Mouse (Mus musculus) MEL (cell line): Measurements from ENCODE around the gene Strap. TPM values are rescaled to one million over a fixed set of nuclear protein-coding genes. Genes with fewer than 3 reads are reported as not detected.

Source experiments
- DNase-seq: peaks from one replicate; pipeline ENCODE4 v3.0.0; 2011; ENCODE audit warnings: low read depth, low spot score
- H3K27ac ChIP-seq: 2 replicates; pipeline ENCODE4 v1.5.1; 2012; ENCODE audit warnings: low read depth, mild to moderate bottlenecking, control low read depth, low read length, moderate library complexity; ENCODE audit not compliant: control insufficient read depth
- H3K27me3 ChIP-seq, 2 experiments: fragments of 150-350 bp in 1 of 2; sonication (generic) in 1 of 2; 2 replicates each; pipeline ENCODE4 v1.6.1; 2012; ENCODE audit warnings: low read length in 2 of 2, mild to moderate bottlenecking in 2 of 2, improper control_type of control experiment in 1 of 2, moderate library complexity in 1 of 2; ENCODE audit not compliant: insufficient read depth in 2 of 2, control insufficient read depth in 1 of 2
- H3K36me3 ChIP-seq, 2 experiments: 2 replicates each; pipeline ENCODE4 v1.6.1; 2012 to 2014; ENCODE audit warnings: low read length in 2 of 2, improper control_type of control experiment in 1 of 2, inconsistent platforms in 1 of 2, mild to moderate bottlenecking in 1 of 2; ENCODE audit not compliant: insufficient read depth in 2 of 2, control insufficient read depth in 1 of 2
- H3K4me1 ChIP-seq, 2 experiments: fragments of 150-350 bp in 1 of 2; sonication (generic) in 1 of 2; 2 replicates each; pipeline ENCODE4 v1.6.1; 2012; ENCODE audit warnings: low read length in 2 of 2, improper control_type of control experiment in 1 of 2, mild to moderate bottlenecking in 1 of 2; ENCODE audit not compliant: insufficient read depth in 2 of 2, control insufficient read depth in 1 of 2
- H3K4me3 ChIP-seq, 2 experiments: fragments of 150-350 bp in 1 of 2; sonication (generic) in 1 of 2; 2 replicates each; pipeline ENCODE4 v1.5.1; 2012; ENCODE audit warnings: low read depth in 2 of 2, low read length in 2 of 2, mild to moderate bottlenecking in 2 of 2, moderate library complexity in 2 of 2, control low read depth in 1 of 2, improper control_type of control experiment in 1 of 2; ENCODE audit not compliant: control insufficient read depth in 1 of 2, insufficient read depth in 1 of 2
- H3K79me2 ChIP-seq: 2 replicates; pipeline ENCODE4 v1.6.1; 2012; ENCODE audit warnings: mild to moderate bottlenecking, low read length, moderate library complexity; ENCODE audit not compliant: control insufficient read depth, poor library complexity, insufficient read depth
- H3K9ac ChIP-seq: 2 replicates; pipeline ENCODE4 v1.6.1; 2012; ENCODE audit warnings: low read depth, mild to moderate bottlenecking, control low read depth, low read length, moderate library complexity; ENCODE audit not compliant: control insufficient read depth, poor library complexity, severe bottlenecking
- H3K9me3 ChIP-seq: fragments of 150-350 bp; sonication (generic); replicated peaks from 2 replicates; pipeline ENCODE4 v1.6.1; 2012; ENCODE audit warnings: mild to moderate bottlenecking, low read length, improper control_type of control experiment, moderate library complexity; ENCODE audit not compliant: insufficient read depth
- CHD1 ChIP-seq: IDR thresholded peaks from 2 replicates; pipeline ENCODE4 v1.6.1; 2012; ENCODE audit warnings: low read depth, mild to moderate bottlenecking, inconsistent platforms, low read length, improper control_type of control experiment
- CTCF ChIP-seq, 3 experiments: IDR thresholded peaks in 2 of 3; conservative IDR thresholded peaks in 1 of 3; 2 replicates each; pipeline ENCODE4 v1.5.1; 2011 to 2012; ENCODE audit warnings: low read length in 3 of 3, low read depth in 2 of 3, mild to moderate bottlenecking in 2 of 3, improper control_type of control experiment in 1 of 3, inconsistent platforms in 1 of 3, mixed read lengths in 1 of 3, moderate library complexity in 1 of 3; ENCODE audit not compliant: control insufficient read depth in 1 of 3, insufficient read depth in 1 of 3, poor library complexity in 1 of 3, severe bottlenecking in 1 of 3
- E2F4 ChIP-seq: IDR thresholded peaks from 2 replicates; pipeline ENCODE4 v1.6.1; 2011; ENCODE audit warnings: low read depth, low read length, improper control_type of control experiment, borderline replicate concordance
- ELF1 ChIP-seq: IDR thresholded peaks from 2 replicates; pipeline ENCODE4 v1.6.1; 2014; ENCODE audit warnings: low read depth, mild to moderate bottlenecking, inconsistent platforms, low read length, improper control_type of control experiment, moderate library complexity
- EP300 ChIP-seq, 2 experiments: IDR thresholded peaks; 2 replicates each; pipeline ENCODE4 v1.6.1; 2011; ENCODE audit warnings: improper control_type of control experiment in 2 of 2, low read length in 2 of 2, low read depth in 1 of 2, mild to moderate bottlenecking in 1 of 2
- ETS1 ChIP-seq: IDR thresholded peaks from 2 replicates; pipeline ENCODE4 v1.6.1; 2012; ENCODE audit warnings: low read depth, mild to moderate bottlenecking, inconsistent platforms, low read length, improper control_type of control experiment, moderate library complexity
- GATA1 ChIP-seq: IDR thresholded peaks from 2 replicates; pipeline ENCODE4 v1.6.1; 2011; ENCODE audit warnings: low read depth, low read length, improper control_type of control experiment
- MAFK ChIP-seq: IDR thresholded peaks from 2 replicates; pipeline ENCODE4 v1.6.1; 2011; ENCODE audit warnings: low read depth, mild to moderate bottlenecking, low read length, improper control_type of control experiment, borderline replicate concordance
- MXI1 ChIP-seq: IDR thresholded peaks from 2 replicates; pipeline ENCODE4 v1.6.1; 2011; ENCODE audit warnings: mild to moderate bottlenecking, low read depth, low read length, improper control_type of control experiment
- MYC ChIP-seq: IDR thresholded peaks from 2 replicates; pipeline ENCODE4 v1.6.1; 2011; ENCODE audit warnings: low read depth, mild to moderate bottlenecking, low read length, improper control_type of control experiment, moderate library complexity
- NELFE ChIP-seq: IDR thresholded peaks from 2 replicates; pipeline ENCODE4 v1.6.1; 2011; ENCODE audit warnings: low read depth, low read length, improper control_type of control experiment
- POLR2AphosphoS5 ChIP-seq: IDR thresholded peaks from 2 replicates; pipeline ENCODE4 v1.6.1; 2012; ENCODE audit warnings: low read depth, borderline replicate concordance, mild to moderate bottlenecking, inconsistent platforms, low read length, moderate library complexity, mixed read lengths
- RAD21 ChIP-seq: IDR thresholded peaks from 2 replicates; pipeline ENCODE4 v1.6.1; 2011; ENCODE audit warnings: mild to moderate bottlenecking, low read depth, low read length, improper control_type of control experiment
- SMC3 ChIP-seq: IDR thresholded peaks from 2 replicates; pipeline ENCODE4 v1.6.1; 2011; ENCODE audit warnings: low read depth, low read length, improper control_type of control experiment
- TAL1 ChIP-seq: IDR thresholded peaks from 2 replicates; pipeline ENCODE4 v1.6.1; 2012; ENCODE audit warnings: mild to moderate bottlenecking, inconsistent platforms, low read length, moderate library complexity, mixed read lengths
- TCF12 ChIP-seq: IDR thresholded peaks from 2 replicates; pipeline ENCODE4 v1.6.1; 2014; ENCODE audit warnings: low read depth, mild to moderate bottlenecking, inconsistent platforms, low read length, improper control_type of control experiment, moderate library complexity
- UBTF ChIP-seq: IDR thresholded peaks from 2 replicates; pipeline ENCODE4 v1.6.1; 2012; ENCODE audit warnings: low read depth, mild to moderate bottlenecking, inconsistent platforms, low read length, improper control_type of control experiment, moderate library complexity, borderline replicate concordance; ENCODE audit not compliant: insufficient read depth
- USF1 ChIP-seq: IDR thresholded peaks from 2 replicates; pipeline ENCODE4 v1.6.1; 2014; ENCODE audit warnings: low read depth, mild to moderate bottlenecking, inconsistent platforms, low read length, improper control_type of control experiment, moderate library complexity
- USF2 ChIP-seq, 2 experiments: IDR thresholded peaks; 2 replicates each; pipeline ENCODE4 v1.6.1; 2011 to 2012; ENCODE audit warnings: improper control_type of control experiment in 2 of 2, low read length in 2 of 2, borderline replicate concordance in 1 of 2, inconsistent platforms in 1 of 2, low read depth in 1 of 2, mild to moderate bottlenecking in 1 of 2; ENCODE audit not compliant: insufficient read depth in 1 of 2
- ZC3H11A ChIP-seq: IDR thresholded peaks from 2 replicates; pipeline ENCODE4 v1.6.1; 2012; ENCODE audit warnings: low read depth, mild to moderate bottlenecking, inconsistent platforms, low read length, improper control_type of control experiment
- ZKSCAN1 ChIP-seq: IDR thresholded peaks from 2 replicates; pipeline ENCODE4 v1.6.1; 2012; ENCODE audit warnings: low read depth, mild to moderate bottlenecking, inconsistent platforms, low read length, improper control_type of control experiment, moderate library complexity
- polyA plus RNA-seq, 2 experiments: library from polyadenylated mRNA; stranded (reverse) in 1 of 2; unstranded in 1 of 2; fragments of >175 nt in 1 of 2; fragments of >200 nt in 1 of 2; gene quantifications; 2 replicates each; pipeline versions ENCODE4 v1.2.1 to v1.2.4; 2012; ENCODE audit warnings: low replicate concordance in 2 of 2, low read depth in 1 of 2; ENCODE audit not compliant: insufficient read length in 2 of 2, insufficient read depth in 1 of 2, missing spikeins in 1 of 2
- total RNA-seq: library from RNA; depleted of rRNA; stranded (reverse); fragments of 300-350 nt; gene quantifications from 2 replicates; pipeline ENCODE4 v1.2.3, GENCODE M21; 2012

Strap gene
- total and polyA plus RNA-seq, 3 experiments, result 142 to 194 TPM; not detected in 1

DNA sequence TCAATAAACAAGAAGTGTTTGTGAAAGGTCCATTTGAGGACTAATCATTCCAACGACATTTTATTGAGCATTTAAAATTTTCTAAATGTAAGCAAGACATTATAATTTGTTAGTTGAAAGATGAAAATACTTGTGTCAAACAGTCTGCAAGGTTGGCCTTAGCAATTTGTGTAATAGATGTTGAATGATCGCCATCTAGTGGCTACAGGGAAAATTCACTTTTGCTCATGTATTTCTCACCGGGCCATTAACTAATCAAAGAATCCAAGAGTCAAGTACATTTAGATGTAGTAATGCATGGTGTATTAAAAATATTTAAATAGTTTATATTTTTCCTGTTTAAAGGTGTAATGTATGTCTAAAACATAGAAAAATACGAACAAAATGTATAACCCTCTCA is 11.0 kb upstream of the Strap start:
- H3K4me3 ChIP-seq, result no peak overlapping the region
- H3K4me1 ChIP-seq, result no peaks in the 10 kb centered on the region
- H3K9me3 ChIP-seq, result no peaks in the 10 kb centered on the region
- no peaks in the 10 kb centered on the region for H3K27me3 ChIP-seq
- H3K79me2 ChIP-seq, result no peaks in the 10 kb centered on the region
- no peak overlapping the region for H3K27ac ChIP-seq
- no peak overlapping the region for H3K9ac ChIP-seq
- DNase-seq, result peak; percentile 70
- no peaks in the 10 kb centered on the region for H3K36me3 ChIP-seq
- TF ChIP-seq CTCF (IDR thresholded peaks at IDR 0.05 in 2 of 3, conservative IDR thresholded peaks at IDR 0.05 in 1 of 3; ENCODE audit: control insufficient read depth in 1 of 3, insufficient read depth in 1 of 3, low read depth in 2 of 3, low read length in 3 of 3, poor library complexity in 1 of 3, severe bottlenecking in 1 of 3) (peak; percentile 27 to 81 (median 56); a peak in 5 of 6 replicates), RAD21 (peak; percentile 90), ZC3H11A (peak; percentile 60), MXI1 (no peak), SMC3 (peak; percentile 69)

DNA sequence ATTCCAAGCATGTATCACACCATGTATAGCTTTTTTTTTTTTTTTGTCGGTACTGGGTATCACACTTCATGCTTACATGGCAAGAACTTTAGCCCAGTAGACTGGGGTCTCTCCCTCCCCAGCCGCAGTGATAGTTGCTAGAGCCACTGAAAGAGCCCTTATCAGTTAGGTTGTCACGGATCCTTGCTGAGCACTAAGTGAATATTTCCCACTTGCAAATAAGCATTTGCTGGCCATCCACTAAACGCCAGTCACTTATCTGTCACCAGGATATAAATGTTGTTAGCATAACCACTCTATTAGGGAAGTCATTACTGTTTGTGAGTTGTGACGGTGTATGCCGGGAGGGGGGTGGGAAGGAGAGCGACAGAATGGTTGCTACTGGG is 425 bp upstream of the Strap start:
- H3K4me1 ChIP-seq, result peaks cover 2 to 13% of the 10 kb centered on the region in 2 experiments; a peak in 3 of 4 replicates
- H3K27me3 ChIP-seq, result no peaks in the 10 kb centered on the region; a peak in 1 of 4 replicates
- no peaks in the 10 kb centered on the region for H3K9me3 ChIP-seq
- H3K36me3 ChIP-seq, result peaks cover 19% of the 10 kb centered on the region in 2 experiments
- TF ChIP-seq ZC3H11A (no peak), GATA1 (peak; percentile 50), ETS1 (0 out of 2 replicates have a peak, but pooled peaks have one; percentile 18), MXI1 (0 out of 2 replicates have a peak, but pooled peaks have one; percentile 22), NELFE (no peak)
- peak overlapping the region; percentile 47 to 67 for H3K4me3 ChIP-seq
- DNase-seq, result no peak
- peak overlapping the region; percentile 87 for H3K27ac ChIP-seq
- H3K79me2 ChIP-seq, result peaks cover 37% of the 10 kb centered on the region
- H3K9ac ChIP-seq, result peak overlapping the region; percentile 71

DNA sequence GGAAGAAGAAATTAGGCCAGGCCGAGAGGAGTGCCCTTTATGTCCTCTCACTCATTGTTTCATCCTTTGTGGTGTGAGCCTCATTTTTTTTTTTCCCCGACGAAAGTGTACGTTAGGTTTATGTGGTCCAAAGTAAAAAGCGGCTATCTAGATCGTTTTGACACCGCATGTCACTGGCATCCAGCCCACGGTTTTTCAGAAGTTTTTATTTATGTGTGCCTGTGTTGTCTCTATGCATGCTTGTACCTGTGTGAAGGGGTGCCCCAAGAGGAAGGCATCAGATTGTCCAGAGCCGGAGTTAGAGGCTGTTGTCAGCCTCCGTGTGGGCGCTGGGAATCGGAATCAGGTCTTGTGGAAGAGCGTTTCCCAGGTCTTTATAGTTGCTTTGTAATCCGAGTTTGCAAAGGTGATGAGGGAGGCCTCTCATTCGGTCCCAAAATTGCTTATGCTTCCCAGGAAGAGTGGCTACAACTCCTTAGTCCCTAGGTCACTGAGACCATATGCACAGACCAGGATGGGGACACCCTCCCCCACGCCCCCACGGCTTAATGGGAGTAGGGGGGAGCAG is 877 bp downstream of the Strap start:
- H3K4me1 ChIP-seq, result peaks cover 2 to 15% of the 10 kb centered on the region in 2 experiments; a peak in 3 of 4 replicates
- H3K36me3 ChIP-seq, result peaks cover 28 to 29% of the 10 kb centered on the region in 2 experiments
- H3K9me3 ChIP-seq, result no peaks in the 10 kb centered on the region
- TF ChIP-seq USF2 (IDR thresholded peaks at IDR 0.05; ENCODE audit: borderline replicate concordance in 1 of 2, insufficient read depth in 1 of 2, low read depth in 1 of 2, low read length in 2 of 2) (no peak), UBTF (no peak), EP300 (IDR thresholded peaks at IDR 0.05; ENCODE audit: low read depth in 1 of 2, low read length in 2 of 2) (no peak), TCF12 (no peak), TAL1 (no peak), MYC (no peak), MAFK (no peak), SMC3 (no peak), CHD1 (no peak), ZC3H11A (no peak), ZKSCAN1 (no peak), GATA1 (no peak), USF1 (no peak), POLR2AphosphoS5 (no peak), E2F4 (no peak), ELF1 (no peak)
- H3K79me2 ChIP-seq, result peaks cover 37% of the 10 kb centered on the region
- no peaks in the 10 kb centered on the region; a peak in 1 of 4 replicates for H3K27me3 ChIP-seq
- peak; percentile 39 for DNase-seq
- peak overlapping the region; percentile 46 for H3K27ac ChIP-seq
- peak overlapping the region; percentile 95 for H3K9ac ChIP-seq
- H3K4me3 ChIP-seq, result peak overlapping the region; percentile 84 to 98
